In genomic region chr4:71332672-71333071, GRCm38 (mm10) we compare ENCODE assay signal across 24 mouse cellular contexts.
"Had no signal": no experiment of that assay in that cellular context is flagged by ENCODE, and none has a peak within 500 bp of the region (broad histone marks: within the 10 kb centered on the region; RNA-seq: fewer than 3 reads in every experiment).

No protein-coding gene starts in this region.

- ATAC-seq: liver, embryonic 12.5 days; liver, postnatal 0 days; lung, postnatal 0 days; midbrain, embryonic 13.5 days; midbrain, embryonic 16.5 days had no signal

- H3K4me1 ChIP-seq: limb, embryonic 10.5 days; limb, embryonic 12.5 days; limb, embryonic 13.5 days; limb, embryonic 15.5 days; liver, embryonic 12.5 days; liver, embryonic 13.5 days; liver, embryonic 15.5 days; lung, embryonic 15.5 days; megakaryocyte, embryonic 14.5 days; midbrain, embryonic 10.5 days; midbrain, embryonic 12.5 days; midbrain, embryonic 13.5 days; neural tube, embryonic 12.5 days had no signal

- H3K27me3 ChIP-seq: limb, embryonic 12.5 days; limb, embryonic 13.5 days; limb, embryonic 15.5 days; liver, embryonic 12.5 days; liver, embryonic 13.5 days; liver, embryonic 15.5 days; lung, embryonic 15.5 days; megakaryocyte, embryonic 14.5 days; midbrain, embryonic 12.5 days; midbrain, embryonic 13.5 days; neural tube, embryonic 12.5 days had no signal

- H3K36me3 ChIP-seq: limb, embryonic 10.5 days; limb, embryonic 12.5 days; limb, embryonic 13.5 days; limb, embryonic 15.5 days; liver, embryonic 12.5 days; liver, embryonic 13.5 days; liver, embryonic 15.5 days; lung, embryonic 15.5 days; midbrain, embryonic 10.5 days; midbrain, embryonic 12.5 days; midbrain, embryonic 13.5 days; neural tube, embryonic 12.5 days had no signal

- H3K4me3 ChIP-seq: left cerebral cortex, adult 2 months; limb, embryonic 10.5 days; limb, embryonic 12.5 days; limb, embryonic 13.5 days; limb, embryonic 15.5 days; liver, embryonic 12.5 days; liver, embryonic 13.5 days; liver, embryonic 15.5 days; lung, embryonic 15.5 days; megakaryocyte, embryonic 14.5 days; midbrain, embryonic 10.5 days; midbrain, embryonic 12.5 days; midbrain, embryonic 13.5 days; myocyte; neural tube, embryonic 12.5 days had no signal

- H3K4me2 ChIP-seq: limb, embryonic 12.5 days; limb, embryonic 13.5 days; limb, embryonic 15.5 days; liver, embryonic 11.5 days; liver, embryonic 12.5 days; liver, embryonic 13.5 days; liver, embryonic 15.5 days; lung, embryonic 14.5 days; lung, embryonic 15.5 days; midbrain, embryonic 12.5 days; midbrain, embryonic 13.5 days; neural tube, embryonic 12.5 days had no signal

- H3K9ac ChIP-seq: limb, embryonic 12.5 days; limb, embryonic 13.5 days; limb, embryonic 15.5 days; liver, embryonic 12.5 days; liver, embryonic 13.5 days; liver, embryonic 14.5 days; liver, embryonic 15.5 days; liver, postnatal 0 days; lung, embryonic 14.5 days; lung, embryonic 15.5 days; midbrain, embryonic 12.5 days; midbrain, embryonic 13.5 days; neural tube, embryonic 12.5 days had no signal

- H3K9me3 ChIP-seq: limb, embryonic 10.5 days; limb, embryonic 12.5 days; limb, embryonic 13.5 days; limb, embryonic 15.5 days; liver, embryonic 12.5 days; liver, embryonic 13.5 days; liver, embryonic 15.5 days; lung, embryonic 15.5 days; megakaryocyte, embryonic 14.5 days; midbrain, embryonic 10.5 days; midbrain, embryonic 12.5 days; midbrain, embryonic 13.5 days; neural tube, embryonic 12.5 days had no signal

- H3K27ac ChIP-seq: left cerebral cortex, adult 2 months; limb, embryonic 10.5 days; limb, embryonic 12.5 days; limb, embryonic 13.5 days; limb, embryonic 15.5 days; liver, embryonic 12.5 days; liver, embryonic 13.5 days; liver, embryonic 14.5 days; liver, embryonic 15.5 days; lung, embryonic 15.5 days; macrophage; midbrain, embryonic 10.5 days; midbrain, embryonic 12.5 days; midbrain, embryonic 13.5 days; neural tube, embryonic 12.5 days had no signal

- DNase-seq: liver; liver, embryonic 13.5 days; liver, postnatal 0 days; lung, adult 18-20 months had no signal
